Mouse (Mus musculus) kidney, postnatal 0 days (tissue): ENCODE measurements at regions not wholly inside any gene's neighbourhood (a gene's known extent, or its start where the extent isn't known, plus 50 kb on each side); places are given as distances from the start of the nearest gene placed in this dataset.
"Not testable (repeated sequence)": the region's sequence is repeated elsewhere in the genome, so short reads cannot be mapped to it uniquely, and the experiment has no call there.

ENCODE experiments used
- ATAC-seq: fragments of 200-750 bp; cut with Nextera tagmentation; replicated peaks from 2 replicates; pipeline ENCODE4 v1.8.0; 2017; ENCODE audit warnings: low read depth, moderate number of reproducible peaks, moderate TSS enrichment, moderate library complexity; ENCODE audit not compliant: low FRiP score
- DNase-seq: peaks from one replicate; pipeline ENCODE4 v3.0.0-alpha.2; 2016; ENCODE audit warnings: low spot score
- H3K27ac ChIP-seq: fragments of 300-500 bp; sonication (generic); 2 replicates; pipeline ENCODE4 v1.5.1; 2014; ENCODE audit warnings: mild to moderate bottlenecking
- H3K27me3 ChIP-seq: fragments of 300-500 bp; sonication (generic); 2 replicates; pipeline ENCODE4 v1.6.1; 2014; ENCODE audit warnings: low read length, mixed read lengths; ENCODE audit not compliant: insufficient read depth
- H3K36me3 ChIP-seq: fragments of 300-500 bp; sonication (generic); 2 replicates; pipeline ENCODE4 v1.6.1; 2014; ENCODE audit warnings: low read length, mixed read lengths; ENCODE audit not compliant: insufficient read depth
- H3K4me1 ChIP-seq: fragments of 300-500 bp; sonication (generic); replicated peaks from 2 replicates; pipeline ENCODE4 v1.6.1; 2014; ENCODE audit warnings: antibody characterized with exemption, low read length, mixed read lengths; ENCODE audit not compliant: insufficient read depth
- H3K4me2 ChIP-seq: fragments of 300-500 bp; sonication (generic); 2 replicates; pipeline ENCODE4 v1.6.1; 2014; ENCODE audit warnings: mild to moderate bottlenecking, low read length, moderate library complexity, mixed read lengths
- H3K4me3 ChIP-seq: fragments of 300-500 bp; sonication (generic); replicated peaks from 2 replicates; pipeline ENCODE4 v1.5.1; 2014; ENCODE audit warnings: low read depth, low read length
- H3K9ac ChIP-seq: fragments of 300-500 bp; sonication (generic); 2 replicates; pipeline ENCODE4 v1.6.1; 2014; ENCODE audit warnings: low read depth, low read length
- H3K9me3 ChIP-seq: fragments of 300-500 bp; sonication (generic); replicated peaks from 2 replicates; pipeline ENCODE4 v1.6.1; 2016; ENCODE audit warnings: low read length, inconsistent platforms, mixed read lengths
- CTCF ChIP-seq: IDR thresholded peaks from 2 replicates; pipeline ENCODE4 v1.5.1; 2016; ENCODE audit warnings: antibody characterized with exemption, low read depth, mild to moderate bottlenecking, moderate library complexity
- WGBS: fragments of 180-500 bp; shearing (Covaris S2); extraction: QIAGEN DNeasy Blood & Tissue Kit; methylation state at CpG from one replicate; pipeline ENCODE4 v1.1.7; 2014; 5-methylcytosine and 5-hydroxymethylcytosine counted together

- ATAC-seq (no peak), DNase-seq (no peak)
- no peak overlapping the region for H3K4me2 ChIP-seq
- no peaks in the 10 kb centered on the region for H3K4me1 ChIP-seq
- no peaks in the 10 kb centered on the region for H3K27me3 ChIP-seq
- WGBS: 87% methylated on average over 5 of the region's 5 CpGs
- no peak overlapping the region for H3K9ac ChIP-seq
- no peak overlapping the region for H3K27ac ChIP-seq
- H3K4me3 ChIP-seq: no peak overlapping the region
- H3K36me3 ChIP-seq: no peaks in the 10 kb centered on the region
- TF ChIP-seq CTCF: no peak
- H3K9me3 ChIP-seq: no peaks in the 10 kb centered on the region
These were observed 88.3 kb downstream of the Anxa5 start for GRCm38 (mm10) chr3:36387431-36387830.

GRCm38 (mm10) chr3:36383438-36383945 is 92.2 kb downstream of the Anxa5 start:
- Histone ChIP-seq H3K4me2 (no peak overlapping the region), H3K27me3 (no peaks in the 10 kb centered on the region), H3K4me3 (no peak overlapping the region), H3K4me1 (no peaks in the 10 kb centered on the region), H3K27ac (no peak overlapping the region), H3K36me3 (no peaks in the 10 kb centered on the region), H3K9me3 (no peaks in the 10 kb centered on the region), H3K9ac (no peak overlapping the region)
- TF ChIP-seq CTCF: no peak
- 76% methylated on average over 4 of the region's 4 CpGs for WGBS
- DNase-seq (no peak), ATAC-seq (no peak)

GRCm38 (mm10) chr3:36381621-36382193 is 94.0 kb downstream of the Anxa5 start:
- Histone ChIP-seq H3K27ac (no peak overlapping the region), H3K4me3 (no peak overlapping the region), H3K36me3 (no peaks in the 10 kb centered on the region), H3K9me3 (no peaks in the 10 kb centered on the region), H3K27me3 (no peaks in the 10 kb centered on the region), H3K9ac (no peak overlapping the region), H3K4me2 (no peak overlapping the region), H3K4me1 (no peaks in the 10 kb centered on the region)
- DNase-seq (no peak), ATAC-seq (no peak)
- no peak for TF ChIP-seq CTCF
- 81% methylated on average over 5 of the region's 5 CpGs for WGBS

GRCm38 (mm10) chr3:36375722-36376121 is 100.0 kb downstream of the Anxa5 start:
- Histone ChIP-seq H3K4me2 (no peak overlapping the region), H3K9ac (no peak overlapping the region), H3K27ac (no peak overlapping the region), H3K36me3 (no peaks in the 10 kb centered on the region), H3K4me3 (no peak overlapping the region), H3K4me1 (no peaks in the 10 kb centered on the region), H3K27me3 (no peaks in the 10 kb centered on the region), H3K9me3 (no peaks in the 10 kb centered on the region)
- DNase-seq: no peak
- 59% methylated on average over 2 of the region's 2 CpGs for WGBS
- no peak for TF ChIP-seq CTCF
- no peak for ATAC-seq

- 44% methylated on average over 5 of the region's 5 CpGs for WGBS
- no peak for TF ChIP-seq CTCF
- H3K27ac ChIP-seq: no peak overlapping the region
- peak; percentile 2 for DNase-seq
- no peaks in the 10 kb centered on the region for H3K4me1 ChIP-seq
- no peak overlapping the region for H3K4me3 ChIP-seq
- H3K9ac ChIP-seq: no peak overlapping the region
- no peak overlapping the region for H3K4me2 ChIP-seq
- H3K36me3 ChIP-seq: no peaks in the 10 kb centered on the region
- H3K27me3 ChIP-seq: no peaks in the 10 kb centered on the region
- ATAC-seq: no peak
- no peaks in the 10 kb centered on the region for H3K9me3 ChIP-seq
These were observed 100.8 kb downstream of the Anxa5 start for GRCm38 (mm10) chr3:36374939-36375338.

GRCm38 (mm10) chr3:36360933-36361332 is 114.8 kb downstream of the Anxa5 start:
- DNase-seq: no peak
- no peaks in the 10 kb centered on the region for H3K4me1 ChIP-seq
- 65% methylated on average over 6 of the region's 6 CpGs for WGBS

GRCm38 (mm10) chr3:36354201-36354600 is 121.5 kb downstream of the Anxa5 start:
- not testable (repeated sequence) for H3K4me1 ChIP-seq, H3K4me3 ChIP-seq, ATAC-seq, DNase-seq, H3K27me3 ChIP-seq, H3K9ac ChIP-seq, H3K36me3 ChIP-seq, H3K4me2 ChIP-seq, H3K9me3 ChIP-seq, H3K27ac ChIP-seq
- 90% methylated on average over 3 of the region's 3 CpGs for WGBS

More at GRCm38 (mm10) chr3:36360933-36361332, 114.8 kb downstream of the Anxa5 start:
- Histone ChIP-seq H3K9ac (no peak overlapping the region), H3K4me2 (no peak overlapping the region), H3K27me3 (no peaks in the 10 kb centered on the region), H3K4me3 (no peak overlapping the region), H3K27ac (no peak overlapping the region), H3K9me3 (no peaks in the 10 kb centered on the region), H3K36me3 (no peaks in the 10 kb centered on the region)
- no peak for ATAC-seq
- no peak for TF ChIP-seq CTCF
